In genomic region chr4:40844251-40844721, GRCm38 (mm10) we compare ENCODE assay signal across 7 mouse cellular contexts. TPM values are rescaled to one million over a fixed set of nuclear protein-coding genes. Genes with fewer than 3 reads are reported as not detected.
DNase-seq lines count a peak whose midpoint lies in the region; ATAC-seq and TF ChIP-seq lines count a peak whose summit lies in the region.

No protein-coding gene starts in this region.

- TF ChIP-seq CTCF in midbrain, postnatal 0 days (IDR thresholded peaks at IDR 0.05) = no peak; the same call in 1 of the 2 replicates

- no peaks in the 10 kb centered on the region for H3K36me3 ChIP-seq in embryonic facial prominence, embryonic 11.5 days (replicated peaks; ENCODE audit: control insufficient read depth, insufficient read depth, low read depth, low read length)
- no peaks in the 10 kb centered on the region for H3K36me3 ChIP-seq in heart, embryonic 16.5 days (ENCODE audit: control insufficient read depth, insufficient read depth)
- no peaks in the 10 kb centered on the region for H3K36me3 ChIP-seq in limb, embryonic 14.5 days (ENCODE audit: control insufficient read depth, insufficient read depth, low read length)
- no peaks in the 10 kb centered on the region for H3K36me3 ChIP-seq in midbrain, postnatal 0 days (ENCODE audit: insufficient read depth, low read length)

- H3K4me2 ChIP-seq in embryonic facial prominence, embryonic 11.5 days (ENCODE audit: low read depth, low read length) = no peak overlapping the region
- H3K4me2 ChIP-seq in heart, embryonic 16.5 days (ENCODE audit: low read depth, low read length) = peak overlapping the region; percentile 35
- no peak overlapping the region; the same call in 1 of the 2 replicates for H3K4me2 ChIP-seq in limb, embryonic 14.5 days (replicated peaks; ENCODE audit: low read depth, low read length, severe bottlenecking)
- H3K4me2 ChIP-seq in midbrain, postnatal 0 days (ENCODE audit: low read depth, low read length, poor library complexity, severe bottlenecking) = no peak overlapping the region

- no peaks in the 10 kb centered on the region for H3K9me3 ChIP-seq in embryonic facial prominence, embryonic 11.5 days (replicated peaks; ENCODE audit: control insufficient read depth, low read length)
- no peaks in the 10 kb centered on the region for H3K9me3 ChIP-seq in heart, embryonic 16.5 days (replicated peaks; ENCODE audit: control insufficient read depth, low read length)
- H3K9me3 ChIP-seq in limb, embryonic 14.5 days (ENCODE audit: control insufficient read depth, low read length) = no peaks in the 10 kb centered on the region
- H3K9me3 ChIP-seq in midbrain, postnatal 0 days (ENCODE audit: low read length) = no peaks in the 10 kb centered on the region

- H3K27ac ChIP-seq in embryonic facial prominence, embryonic 11.5 days (replicated peaks; ENCODE audit: low read depth, low read length) = peak overlapping the region; percentile 43; the same call in 1 of the 2 replicates
- H3K27ac ChIP-seq in heart, embryonic 16.5 days (ENCODE audit: low read length) = peak overlapping the region; percentile 93
- H3K27ac ChIP-seq in limb, embryonic 14.5 days (replicated peaks; ENCODE audit: low read depth, low read length) = peak overlapping the region; percentile 79
- H3K27ac ChIP-seq in midbrain, postnatal 0 days (ENCODE audit: low read depth, low read length) = peak overlapping the region; percentile 52

- ATAC-seq in embryonic facial prominence, embryonic 11.5 days (replicated peaks; ENCODE audit: insufficient number of reproducible peaks, low FRiP score, low TSS enrichment, low read depth) = 0 out of 2 replicates have a peak, but pooled peaks have one; percentile 37
- peak; percentile 46 for ATAC-seq in heart, embryonic 16.5 days (replicated peaks; ENCODE audit: extremely low read depth, insufficient read depth, low FRiP score)
- ATAC-seq in limb, embryonic 14.5 days (ENCODE audit: low FRiP score, low read depth) = peak; percentile 85
- ATAC-seq in midbrain, postnatal 0 days (ENCODE audit: low FRiP score) = peak; percentile 73

- no peak overlapping the region for H3K4me3 ChIP-seq in embryonic facial prominence, embryonic 11.5 days (ENCODE audit: low read depth, low read length)
- H3K4me3 ChIP-seq in heart, embryonic 16.5 days (ENCODE audit: low read length) = no peak overlapping the region
- no peak overlapping the region for H3K4me3 ChIP-seq in limb, embryonic 14.5 days (replicated peaks; ENCODE audit: low read length)
- H3K4me3 ChIP-seq in midbrain, postnatal 0 days (ENCODE audit: low read depth, low read length) = no peak overlapping the region

- no peaks in the 10 kb centered on the region for H3K27me3 ChIP-seq in embryonic facial prominence, embryonic 11.5 days (ENCODE audit: control insufficient read depth, insufficient read depth, low read length)
- H3K27me3 ChIP-seq in heart, embryonic 16.5 days (ENCODE audit: control insufficient read depth, insufficient read depth, low read length) = no peaks in the 10 kb centered on the region
- H3K27me3 ChIP-seq in limb, embryonic 14.5 days (ENCODE audit: control insufficient read depth, insufficient read depth, low read length) = no peaks in the 10 kb centered on the region
- H3K27me3 ChIP-seq in midbrain, postnatal 0 days (ENCODE audit: insufficient read depth, low read length) = no peaks in the 10 kb centered on the region

- no peak overlapping the region for H3K9ac ChIP-seq in embryonic facial prominence, embryonic 11.5 days (replicated peaks; ENCODE audit: low read length)
- peak overlapping the region; percentile 48 for H3K9ac ChIP-seq in heart, embryonic 16.5 days (ENCODE audit: low read length)
- 0 out of 2 replicates have a peak overlapping the region, but pooled peaks have one; percentile 16 for H3K9ac ChIP-seq in limb, embryonic 14.5 days (ENCODE audit: low read depth, low read length, severe bottlenecking)
- no peak overlapping the region for H3K9ac ChIP-seq in midbrain, postnatal 0 days (replicated peaks; ENCODE audit: low read length, poor library complexity, severe bottlenecking)

- TF ChIP-seq POLR2A in limb, embryonic 14.5 days (IDR thresholded peaks at IDR 0.05; ENCODE audit: borderline replicate concordance, extremely low read depth, insufficient read depth, insufficient read length) = no peak

- 26% methylated on average over 5 of the region's 5 CpGs for WGBS in embryonic facial prominence, embryonic 11.5 days
- WGBS in heart, embryonic 16.5 days = 5% methylated on average over 5 of the region's 5 CpGs
- 11% methylated on average over 5 of the region's 5 CpGs for WGBS in limb, embryonic 14.5 days
- 21% methylated on average over 5 of the region's 5 CpGs for WGBS in midbrain, postnatal 0 days

- DNase-seq in ovary, postnatal 14 days (ENCODE audit: low spot score) = peak; percentile 33
- no peak for DNase-seq in ovary, adult 18-20 months (ENCODE audit: low spot score)
- DNase-seq in embryonic facial prominence, embryonic 11.5 days (ENCODE audit: low spot score) = no peak
- peak; percentile 81 for DNase-seq in limb, embryonic 14.5 days (ENCODE audit: low spot score)
- peak; percentile 76 for DNase-seq in midbrain, postnatal 0 days (ENCODE audit: low spot score)
- DNase-seq in urinary bladder, postnatal 10 days (ENCODE audit: low spot score) = no peak

- H3K4me1 ChIP-seq in embryonic facial prominence, embryonic 11.5 days (ENCODE audit: control insufficient read depth, insufficient read depth, low read length) = no peaks in the 10 kb centered on the region
- H3K4me1 ChIP-seq in heart, embryonic 16.5 days (ENCODE audit: control insufficient read depth, insufficient read depth, low read length) = peaks cover 96% of the 10 kb centered on the region
- peaks cover 32% of the 10 kb centered on the region for H3K4me1 ChIP-seq in limb, embryonic 14.5 days (ENCODE audit: control insufficient read depth, insufficient read depth, low read length)
- H3K4me1 ChIP-seq in midbrain, postnatal 0 days (ENCODE audit: insufficient read depth, low read length) = no peaks in the 10 kb centered on the region; the same call in 1 of the 2 replicates

RNA-seq across cellular contexts. Expression of gene B4galt1, which starts 9.5 kb away (rescaled TPM):
- polyA plus RNA-seq in embryonic facial prominence, embryonic 11.5 days (2014; fragmentation: Nextera tagmentation; extraction: Ambion mirVana) = 28.3 and 28.9 TPM in 2 replicates
- 54.5 and 61.5 TPM in 2 replicates for polyA plus RNA-seq in heart, embryonic 16.5 days (2015; fragmentation: Nextera tagmentation; extraction: Ambion mirVana)
- 35.9 and 41.3 TPM in 2 replicates for polyA plus RNA-seq in limb, embryonic 14.5 days (2012; rRNA removed)
- polyA plus RNA-seq in limb, embryonic 14.5 days (2014; fragmentation: Nextera tagmentation; extraction: Ambion mirVana) = 52.3 and 54.8 TPM in 2 replicates
- total RNA-seq in midbrain, postnatal 0 days (2014; rRNA removed) = 10.0 and 11.0 TPM in 2 replicates
- 5.7 and 5.8 TPM in 2 replicates for polyA plus RNA-seq in midbrain, postnatal 0 days (2015; fragmentation: Nextera tagmentation; extraction: Ambion mirVana)

Comparison
In these comparisons a context has a peak if more than half of its experiments do, and no peak if none do; other contexts are left out.
1. DNase-seq: peak in ovary, postnatal 14 days (single experiment), limb, embryonic 14.5 days (single experiment) and midbrain, postnatal 0 days (single experiment); none in ovary, adult 18-20 months (single experiment), embryonic facial prominence, embryonic 11.5 days (single experiment) and urinary bladder, postnatal 10 days (single experiment).
2. H3K27ac ChIP-seq: peak in every context shown above with its lines; median percentile 93 in heart, embryonic 16.5 days; 79 in limb, embryonic 14.5 days; 52 in midbrain, postnatal 0 days; 43 in embryonic facial prominence, embryonic 11.5 days.
3. H3K9ac ChIP-seq: peak in heart, embryonic 16.5 days (single experiment) and limb, embryonic 14.5 days (single experiment); none in embryonic facial prominence, embryonic 11.5 days (single experiment) and midbrain, postnatal 0 days (single experiment).
4. Peak in every context shown above with its lines, with median percentiles within 50 percentile points of each other: ATAC-seq.